ENCODE assay signal across 7 mouse cellular contexts in the genomic region with DNA sequence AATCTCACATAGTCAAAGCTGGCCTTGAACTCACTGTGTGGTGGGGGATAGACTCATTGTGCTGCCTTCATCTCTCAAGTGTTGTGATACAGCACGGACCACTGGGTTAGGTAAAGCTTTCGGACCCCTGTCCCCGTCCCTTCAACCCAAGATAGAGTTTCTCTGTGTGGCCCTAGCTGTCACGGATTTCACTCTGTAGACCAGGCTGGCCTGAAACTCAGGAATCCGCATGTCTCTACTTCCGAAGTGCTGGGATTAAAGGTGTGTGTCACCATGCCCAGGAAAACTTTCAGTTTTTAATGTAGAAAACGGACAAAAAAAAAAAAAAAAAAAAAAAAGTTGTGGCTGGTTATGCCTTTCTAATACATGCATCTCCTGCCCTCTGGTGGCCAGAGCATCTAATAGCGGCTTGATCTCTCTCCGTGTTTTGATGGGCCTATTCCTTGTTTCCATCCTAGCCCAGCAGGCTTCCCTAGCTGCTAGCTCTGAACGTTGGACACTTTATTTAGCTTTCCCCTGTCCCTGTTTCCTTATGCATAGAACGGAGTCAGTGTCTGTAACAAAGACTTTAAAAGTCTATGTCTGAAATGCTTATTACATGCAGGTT. TPM values are rescaled to one million over a fixed set of nuclear protein-coding genes. Genes with fewer than 3 reads are reported as not detected.
DNase-seq lines count a peak whose midpoint lies in the region; ATAC-seq and TF ChIP-seq lines count a peak whose summit lies in the region.

No protein-coding gene starts in this region.

- H3K79me2 ChIP-seq in CH12.LX (replicated peaks; ENCODE audit: control insufficient read depth, extremely low read depth, insufficient read depth, poor library complexity, severe bottlenecking): no peaks in the 10 kb centered on the region

- dilution Hi-C loops in CH12.LX (cut with MboI; ENCODE audit: extremely low pct_ligation_motif_present, extremely low pct_unique_long_range_greater_than_20kb, low sequenced_read_pairs): no loop called here

- TF ChIP-seq CTCF in CH12.LX (conservative IDR thresholded peaks at IDR 0.05 in 1 of 2, IDR thresholded peaks at IDR 0.05 in 1 of 2; ENCODE audit: low read depth in 2 of 2, low read length in 2 of 2): peak; percentile 66 to 82
- TF ChIP-seq CTCF in cerebellum, adult 2 months (IDR thresholded peaks at IDR 0.05; ENCODE audit: borderline replicate concordance, insufficient read depth, low read depth, low read length): peak; percentile 68
- peak; percentile 63 for TF ChIP-seq CTCF in liver, embryonic 14.5 days (IDR thresholded peaks at IDR 0.05; ENCODE audit: low read depth)

- H3K27ac ChIP-seq in CH12.LX (ENCODE audit: insufficient read depth, low read depth): no peak overlapping the region
- H3K27ac ChIP-seq in cerebellum, adult 2 months (ENCODE audit: insufficient read depth, low read length): no peak overlapping the region
- no peak overlapping the region for H3K27ac ChIP-seq in kidney, embryonic 16.5 days (ENCODE audit: low read length)
- no peak overlapping the region for H3K27ac ChIP-seq in liver, embryonic 14.5 days

- no peaks in the 10 kb centered on the region for H3K4me1 ChIP-seq in CH12.LX (ENCODE audit: control insufficient read depth in 1 of 2, insufficient read depth in 2 of 2)
- H3K4me1 ChIP-seq in cerebellum, adult 2 months (ENCODE audit: control insufficient read depth, insufficient read depth, low read length): no peaks in the 10 kb centered on the region
- H3K4me1 ChIP-seq in kidney, embryonic 16.5 days (ENCODE audit: insufficient read depth, low read length): no peaks in the 10 kb centered on the region
- H3K4me1 ChIP-seq in liver, embryonic 14.5 days (replicated peaks; ENCODE audit: control insufficient read depth in 2 of 2, insufficient read depth in 2 of 2, low read length in 1 of 2): no peaks in the 10 kb centered on the region

- peak overlapping the region; percentile 43; the same call in 1 of the 2 replicates for H3K4me2 ChIP-seq in CH12.LX (ENCODE audit: insufficient read depth, low read depth, poor library complexity, severe bottlenecking)
- no peak overlapping the region for H3K4me2 ChIP-seq in kidney, embryonic 16.5 days (replicated peaks; ENCODE audit: low read depth, low read length)
- H3K4me2 ChIP-seq in liver, embryonic 14.5 days (ENCODE audit: low read depth): no peak overlapping the region

- no peak for TF ChIP-seq EP300 in CH12.LX (IDR thresholded peaks at IDR 0.05; ENCODE audit: low read length)
- no peak for TF ChIP-seq EP300 in liver, embryonic 14.5 days (IDR thresholded peaks at IDR 0.05; ENCODE audit: low read depth)

- peak; percentile 69 for DNase-seq in CH12.LX (ENCODE audit: extremely low read depth)
- peak; percentile 39 for DNase-seq in MEL-GATA-1-ER (ENCODE audit: extremely low read depth, low read depth)
- DNase-seq in cerebellum, adult 2 months: peak; percentile 62 to 72
- peak; percentile 52 to 73 for DNase-seq in frontal cortex, postnatal 10 days (ENCODE audit: low spot score in 2 of 2)
- peak in 1 of 3 experiments; percentile 4 for DNase-seq in liver, embryonic 14.5 days (ENCODE audit: low read depth in 3 of 3, low spot score in 3 of 3)
- peak; percentile 73 to 83 for DNase-seq in right cerebral cortex, adult 2 months (ENCODE audit: low spot score in 2 of 2)

- H3K36me3 ChIP-seq in CH12.LX (replicated peaks in 1 of 2; ENCODE audit: control insufficient read depth in 1 of 2, insufficient read depth in 1 of 2, low read length in 1 of 2): no peaks in the 10 kb centered on the region
- H3K36me3 ChIP-seq in kidney, embryonic 16.5 days (ENCODE audit: insufficient read depth, low read length): no peaks in the 10 kb centered on the region
- H3K36me3 ChIP-seq in liver, embryonic 14.5 days (replicated peaks; ENCODE audit: control insufficient read depth, insufficient read depth, low read depth): no peaks in the 10 kb centered on the region

- H3K27me3 ChIP-seq in CH12.LX (replicated peaks): no peaks in the 10 kb centered on the region
- no peaks in the 10 kb centered on the region for H3K27me3 ChIP-seq in cerebellum, adult 2 months (ENCODE audit: control insufficient read depth, insufficient read depth, low read length)
- no peaks in the 10 kb centered on the region for H3K27me3 ChIP-seq in kidney, embryonic 16.5 days (ENCODE audit: insufficient read depth, low read length)
- no peaks in the 10 kb centered on the region for H3K27me3 ChIP-seq in liver, embryonic 14.5 days (ENCODE audit: control insufficient read depth, insufficient read depth, low read length)

- peaks cover 16% of the 10 kb centered on the region for H3K9me3 ChIP-seq in CH12.LX (replicated peaks; ENCODE audit: low read length)
- 0 out of 2 replicates have a peak, but pooled peaks cover 7% of the 10 kb centered on the region for H3K9me3 ChIP-seq in kidney, embryonic 16.5 days (ENCODE audit: low read length)
- H3K9me3 ChIP-seq in liver, embryonic 14.5 days (ENCODE audit: control insufficient read depth, low read length): no peaks in the 10 kb centered on the region

- TF ChIP-seq POLR2A in CH12.LX (IDR thresholded peaks at IDR 0.05; ENCODE audit: low read depth, low read length): no peak
- TF ChIP-seq POLR2A in cerebellum, adult 2 months (IDR thresholded peaks at IDR 0.05; ENCODE audit: borderline replicate concordance, insufficient read depth, low read length): no peak

- TF ChIP-seq RAD21 in CH12.LX (IDR thresholded peaks at IDR 0.05; ENCODE audit: low read depth, low read length): peak; percentile 86

- WGBS in cerebellum, adult 2 months: 39% methylated on average over 11 of the region's 11 CpGs
- WGBS in kidney, embryonic 16.5 days: 40% methylated on average over 11 of the region's 11 CpGs
- WGBS in liver, embryonic 14.5 days (ENCODE audit: insufficient replicate concordance): 31% methylated on average over 11 of the region's 11 CpGs

- no peak for ATAC-seq in kidney, embryonic 16.5 days (ENCODE audit: low FRiP score, low TSS enrichment)
- ATAC-seq in liver, embryonic 14.5 days (ENCODE audit: insufficient read depth): no peak

- no peak overlapping the region for H3K9ac ChIP-seq in CH12.LX (ENCODE audit: insufficient read depth, low read depth)
- no peak overlapping the region for H3K9ac ChIP-seq in kidney, embryonic 16.5 days (replicated peaks; ENCODE audit: low read length)
- no peak overlapping the region for H3K9ac ChIP-seq in liver, embryonic 14.5 days (replicated peaks)

- in situ Hi-C loops in CH12.LX (cut with MboI; ENCODE audit: low pct_ligation_motif_present, low pct_unique_long_range_greater_than_20kb, low sequenced_read_pairs): no loop called here

- no peak overlapping the region for H3K4me3 ChIP-seq in CH12.LX (replicated peaks in 1 of 3; ENCODE audit: low read depth in 2 of 3, low read length in 2 of 3, poor library complexity in 1 of 3)
- no peak overlapping the region for H3K4me3 ChIP-seq in cerebellum, adult 2 months (replicated peaks; ENCODE audit: insufficient read depth, low read depth, low read length)
- H3K4me3 ChIP-seq in kidney, embryonic 16.5 days (ENCODE audit: low read length): peak overlapping the region; percentile 20; the same call in 1 of the 2 replicates
- no peak overlapping the region for H3K4me3 ChIP-seq in liver, embryonic 14.5 days (ENCODE audit: insufficient read depth in 1 of 2, low read depth in 2 of 2, low read length in 2 of 2)

TF ChIP-seq in CH12.LX, 34 proteins besides CTCF, POLR2A, EP300 and RAD21:
- TF ChIP-seq SMC3 (IDR thresholded peaks at IDR 0.05; ENCODE audit: low read depth, low read length) (peak; percentile 77), MAX (IDR thresholded peaks at IDR 0.05; ENCODE audit: low read length) (no peak), ZC3H11A (IDR thresholded peaks at IDR 0.05; ENCODE audit: low read depth, low read length) (peak; percentile 47), TCF12 (IDR thresholded peaks at IDR 0.05; ENCODE audit: low read depth, low read length) (no peak), IRF4 (IDR thresholded peaks at IDR 0.05; ENCODE audit: low read depth, low read length) (no peak), ZNF384 (IDR thresholded peaks at IDR 0.05; ENCODE audit: low read depth, low read length) (peak; percentile 99), BHLHE40 (IDR thresholded peaks at IDR 0.05; ENCODE audit: low read depth, low read length) (peak; percentile 16; the same call in 1 of the 2 replicates)

RNA-seq across cellular contexts. Expression of gene 1500009L16Rik, which starts 53.7 kb away (rescaled TPM):
- total RNA-seq in CH12.LX (2012; rRNA removed) (0.34 and 1.0 TPM in 2 replicates), CH12.LX (2014; rRNA removed) (1.2 and 1.3 TPM in 2 replicates)
- polyA plus RNA-seq in CH12.LX (2012; ENCODE audit: insufficient read length, low read depth): 0.89 and 1.4 TPM in 2 replicates
- polyA plus RNA-seq in cerebellum, adult 2 months (2012; rRNA removed): 17.9 and 18.8 TPM in 2 replicates
- polyA plus RNA-seq in kidney, embryonic 16.5 days (2015; fragmentation: Nextera tagmentation; extraction: Ambion mirVana): 39.8 and 43.5 TPM in 2 replicates
- polyA plus RNA-seq in liver, embryonic 14.5 days (2012; rRNA removed): 0.61 and 0.63 TPM in 2 replicates
- 1.2 and 2.1 TPM in 2 replicates for polyA plus RNA-seq in liver, embryonic 14.5 days (2014; fragmentation: Nextera tagmentation; extraction: Ambion mirVana)
